Mouse (Mus musculus) cerebral cortex, adult 2 months (tissue): ENCODE results near the gene 4930404N11Rik.

Source experiments
- WGBS: fragments of 180-500 bp; shearing (Covaris S2); methylation state at CpG from one replicate; pipeline ENCODE4 v1.1.7; 2018; 5-methylcytosine and 5-hydroxymethylcytosine counted together

Gene 4930404N11Rik

DNA sequence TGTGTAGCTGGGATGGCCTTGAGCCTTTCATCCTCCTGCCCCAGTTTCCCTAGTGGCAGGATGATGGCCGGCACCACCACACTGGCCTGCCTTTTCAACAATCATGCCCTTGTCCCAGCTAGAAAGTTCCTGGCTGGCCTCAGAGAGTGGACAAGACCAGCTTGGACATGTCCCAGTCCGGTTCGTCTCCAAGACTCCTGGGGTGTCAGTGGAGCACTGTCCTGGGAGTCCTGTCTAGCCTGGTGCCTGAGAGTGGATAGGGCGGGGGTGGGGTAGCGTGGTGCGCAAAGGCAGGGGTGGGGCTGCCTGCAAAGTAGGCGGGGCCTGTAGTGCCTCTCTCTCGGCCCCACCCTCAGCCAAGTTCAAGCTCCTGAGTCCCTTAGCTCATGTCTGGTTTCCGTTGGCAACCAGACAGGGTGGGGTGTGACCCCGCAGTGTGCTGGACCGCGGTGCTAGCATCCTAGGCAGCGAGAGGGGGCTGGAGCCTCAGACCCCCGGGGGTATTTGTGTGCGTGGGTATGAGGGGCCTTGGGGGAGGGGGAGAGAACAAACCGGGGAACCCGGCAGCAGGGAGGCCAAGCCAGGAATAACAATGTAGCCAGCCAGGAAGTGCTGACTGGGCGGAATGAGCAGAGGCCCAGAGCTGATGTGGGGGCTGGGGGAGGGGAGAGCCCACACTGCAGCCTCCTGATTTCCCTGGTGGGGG lies 36.1 kb upstream of the 4930404N11Rik start:
- WGBS = 12% methylated on average over 18 of the region's 18 CpGs

DNA sequence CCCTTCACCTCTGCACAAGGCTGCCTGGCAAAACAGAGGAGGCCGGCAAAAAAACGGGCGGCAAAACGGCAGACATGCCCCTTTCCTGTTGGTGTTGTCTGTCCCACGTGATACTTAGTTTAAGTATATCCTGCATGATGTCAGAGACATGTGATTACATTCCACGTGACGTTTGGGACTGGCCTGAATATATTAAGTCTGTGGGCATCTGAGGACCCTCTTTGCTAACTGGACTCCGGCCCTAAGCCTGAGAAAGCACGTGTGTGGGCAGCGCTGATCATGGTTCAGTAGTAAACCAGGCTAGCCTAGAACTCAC lies 35.5 kb upstream of the 4930404N11Rik start:
- 29% methylated on average over 10 of the region's 10 CpGs for WGBS

DNA sequence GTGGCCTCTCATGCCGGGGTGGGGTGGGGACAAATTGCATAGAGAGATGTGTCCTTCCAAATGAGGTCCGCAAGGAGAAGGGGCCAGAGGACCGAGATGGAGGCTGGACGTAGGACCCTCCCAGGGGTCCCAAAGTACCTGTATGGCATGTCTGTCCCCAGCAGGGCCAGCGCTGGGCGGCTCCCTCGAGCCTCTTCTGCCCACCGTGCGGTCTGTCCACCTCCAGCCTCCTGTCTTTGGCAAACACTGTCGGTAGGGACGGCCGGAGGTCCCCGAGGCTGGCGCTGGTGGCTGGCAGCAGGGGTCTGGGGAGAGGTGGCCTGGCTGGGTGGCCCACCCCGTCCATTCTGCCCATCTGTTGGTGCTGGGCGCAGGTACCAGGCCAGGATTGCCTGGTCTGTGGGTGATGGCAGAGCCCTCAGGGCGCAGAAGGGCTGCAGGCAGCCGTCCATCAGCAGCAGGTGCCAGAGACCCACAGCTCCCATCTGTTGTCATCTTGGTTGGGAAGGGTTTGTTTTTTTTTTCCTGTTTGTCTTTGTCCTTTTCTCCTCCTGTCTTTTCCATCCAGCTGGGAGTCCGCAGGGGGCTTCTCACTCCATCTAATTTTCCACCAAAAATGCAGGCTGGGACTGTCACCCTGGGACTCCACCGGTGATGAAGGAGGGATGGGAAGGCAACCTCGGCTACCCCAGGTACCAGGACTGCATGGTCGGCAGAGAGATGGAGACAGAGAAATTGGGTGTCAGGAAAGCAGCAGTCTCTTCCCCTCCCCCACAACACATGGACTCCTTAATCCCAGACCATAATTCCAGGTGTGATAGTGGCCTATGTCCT lies 35.0 kb upstream of the 4930404N11Rik start:
- WGBS = 56% methylated on average over 22 of the region's 22 CpGs

DNA sequence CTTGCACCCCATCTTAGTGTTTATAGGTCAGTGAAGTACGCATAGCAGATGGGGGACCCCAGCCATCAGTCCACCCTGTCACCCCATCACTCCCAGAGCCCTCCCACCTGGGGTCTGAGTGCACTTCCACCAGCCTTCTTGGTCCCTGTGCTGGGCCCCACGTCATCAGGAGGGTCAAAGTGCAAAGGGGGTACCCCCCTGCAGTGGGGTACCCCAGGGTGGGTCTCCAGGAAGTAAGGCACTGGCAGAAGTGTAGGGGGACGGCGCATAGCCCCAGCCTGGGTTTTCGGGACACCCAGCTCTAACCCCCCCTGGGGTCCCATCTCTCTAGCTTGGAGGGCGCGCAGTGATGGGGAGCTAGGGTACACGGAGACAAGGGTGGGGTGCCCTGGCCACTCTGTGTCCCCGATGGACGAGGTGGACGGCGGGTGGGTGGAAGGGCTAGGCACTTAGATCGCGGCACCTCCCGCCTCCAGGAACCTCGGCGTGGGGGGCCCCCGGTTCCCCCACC lies 34.2 kb upstream of the 4930404N11Rik start:
- 82% methylated on average over 18 of the region's 18 CpGs for WGBS

DNA sequence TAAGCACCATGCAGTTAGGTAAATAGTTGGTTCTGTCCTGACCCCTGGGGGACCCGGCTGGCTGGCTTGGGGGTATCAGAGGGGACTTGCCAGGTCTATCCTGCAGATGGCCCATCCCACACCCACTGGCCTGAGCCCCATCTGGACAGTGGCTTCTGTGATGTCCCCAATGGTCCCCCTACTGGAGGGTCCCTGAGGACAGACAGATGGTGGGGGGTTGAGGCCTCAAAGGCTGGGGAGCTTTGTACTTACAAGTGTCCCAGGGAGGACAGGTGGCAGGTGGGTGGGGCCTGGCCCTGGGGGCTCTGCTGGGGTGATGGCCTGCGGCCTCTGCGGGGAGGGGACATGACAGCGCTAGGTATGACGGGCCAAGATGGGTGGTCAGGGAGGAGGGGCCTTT lies 33.7 kb upstream of the 4930404N11Rik start:
- 84% methylated on average over 5 of the region's 5 CpGs for WGBS

DNA sequence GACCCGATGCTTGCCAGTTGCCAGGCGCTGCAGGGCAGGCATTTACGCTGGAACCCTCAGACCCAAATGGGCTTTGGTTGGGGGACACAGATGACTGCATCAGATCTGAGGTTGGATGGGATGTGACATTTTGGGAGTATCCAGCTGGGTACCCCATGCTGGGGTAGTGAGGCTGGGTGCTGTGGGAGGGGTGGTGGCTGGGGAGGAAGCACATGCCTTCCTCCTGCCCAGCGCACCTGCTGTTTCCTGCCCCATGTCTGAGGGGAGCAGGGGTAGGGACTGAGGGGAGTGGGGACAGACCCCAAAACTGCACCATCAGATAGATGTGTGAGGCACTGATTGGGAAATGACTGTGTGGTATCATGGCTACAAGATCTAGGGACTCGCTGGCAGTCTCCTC lies 31.1 kb upstream of the 4930404N11Rik start:
- 72% methylated on average over 5 of the region's 5 CpGs for WGBS

DNA sequence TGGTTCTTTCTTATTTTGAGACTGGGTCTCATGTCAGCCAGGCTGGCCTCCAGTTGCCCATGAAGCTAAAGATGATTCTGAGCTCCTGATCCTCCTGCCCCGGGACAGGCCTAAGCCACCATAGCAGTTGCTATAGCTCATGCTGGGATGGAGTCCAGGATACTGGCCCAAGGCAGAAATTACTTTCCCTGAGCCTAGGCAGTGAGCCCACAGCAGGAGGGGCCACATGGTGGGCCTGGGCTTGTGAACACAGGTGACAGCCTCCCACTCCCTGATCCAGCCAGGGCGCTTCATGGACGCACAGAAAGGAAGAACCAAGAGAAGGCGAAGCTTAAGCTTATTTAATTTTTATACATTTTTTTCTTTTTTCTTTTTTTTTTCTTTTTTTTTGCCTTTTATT lies 30.2 kb upstream of the 4930404N11Rik start:
- WGBS = 70% methylated on average over 4 of the region's 4 CpGs

DNA sequence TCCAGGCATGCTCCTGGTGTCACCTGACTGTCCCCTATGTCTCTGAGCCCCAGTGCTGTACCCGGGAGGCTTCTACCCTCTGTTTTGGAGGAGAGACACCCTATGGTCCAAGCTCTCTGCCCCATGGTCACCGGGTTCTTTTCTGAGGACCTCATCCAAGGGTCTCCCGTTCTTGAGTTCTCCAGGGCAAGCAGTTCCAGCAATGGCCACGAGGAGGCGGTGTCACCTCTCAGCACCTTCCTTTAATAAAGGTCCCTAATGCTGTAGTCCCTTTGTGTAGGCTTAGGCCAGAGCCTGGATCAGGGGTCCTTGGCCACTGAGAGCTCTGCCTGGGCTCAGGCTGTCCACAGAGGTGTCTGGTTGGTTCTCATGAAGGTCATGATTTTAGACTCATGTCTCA lies 29.5 kb upstream of the 4930404N11Rik start:
- 19% methylated on average over 5 of the region's 5 CpGs for WGBS

DNA sequence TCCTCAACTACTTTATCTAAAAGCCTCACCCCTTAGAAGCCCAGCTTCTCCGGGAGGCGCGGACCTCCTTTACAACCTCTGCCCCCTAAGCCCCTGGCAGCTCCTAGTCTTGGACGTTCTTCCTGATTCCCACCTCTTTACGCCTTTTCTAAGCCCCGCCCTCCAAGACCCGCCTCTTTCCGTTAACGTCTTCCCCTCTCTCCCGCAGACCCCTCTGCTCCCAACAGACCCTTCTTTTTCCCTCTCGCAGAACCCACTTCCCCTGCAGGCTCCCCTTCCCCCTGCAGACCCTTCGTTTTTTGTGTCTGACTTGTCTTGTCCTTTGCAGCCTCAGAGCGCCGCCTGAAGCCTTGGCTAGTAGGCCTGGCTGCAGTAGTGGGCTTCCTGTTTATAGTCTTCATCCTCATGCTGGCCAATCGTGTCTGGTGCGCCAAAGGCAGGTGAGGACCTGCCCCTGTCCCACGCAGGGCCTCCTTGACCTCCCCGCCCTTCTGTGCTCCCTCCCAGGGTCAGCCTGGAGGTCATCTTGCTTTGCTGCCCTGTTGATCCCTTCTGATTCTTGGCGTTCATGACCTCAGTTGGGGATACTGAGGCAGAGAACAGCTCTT lies 27.9 kb upstream of the 4930404N11Rik start:
- WGBS = 17% methylated on average over 19 of the region's 19 CpGs

DNA sequence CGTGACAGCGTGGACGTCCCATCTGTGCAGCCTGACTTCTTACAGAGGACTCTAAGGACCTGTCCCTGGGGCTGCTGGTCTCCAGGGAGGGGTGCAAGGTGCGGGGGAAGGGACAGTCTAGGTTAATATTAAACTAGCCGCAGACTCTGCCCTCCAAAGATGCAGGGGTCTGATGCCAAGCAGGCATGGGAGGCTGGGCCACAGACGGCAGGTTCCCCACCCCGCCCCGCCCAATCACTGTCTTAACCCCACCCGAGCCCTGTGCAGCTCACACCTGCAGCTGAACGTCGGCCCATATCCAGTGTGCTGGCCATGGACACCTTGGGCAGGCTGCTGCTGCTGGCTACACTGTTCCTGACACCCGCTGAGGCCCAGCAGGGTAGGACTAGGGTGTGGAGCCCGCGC lies 27.2 kb upstream of the 4930404N11Rik start, which contains the start of gene Smim24:
TSS of gene Smim24 (plus strand) at position 271 of the 405 bp plus-strand sequence.
- 67% methylated on average over 14 of the region's 14 CpGs for WGBS

DNA sequence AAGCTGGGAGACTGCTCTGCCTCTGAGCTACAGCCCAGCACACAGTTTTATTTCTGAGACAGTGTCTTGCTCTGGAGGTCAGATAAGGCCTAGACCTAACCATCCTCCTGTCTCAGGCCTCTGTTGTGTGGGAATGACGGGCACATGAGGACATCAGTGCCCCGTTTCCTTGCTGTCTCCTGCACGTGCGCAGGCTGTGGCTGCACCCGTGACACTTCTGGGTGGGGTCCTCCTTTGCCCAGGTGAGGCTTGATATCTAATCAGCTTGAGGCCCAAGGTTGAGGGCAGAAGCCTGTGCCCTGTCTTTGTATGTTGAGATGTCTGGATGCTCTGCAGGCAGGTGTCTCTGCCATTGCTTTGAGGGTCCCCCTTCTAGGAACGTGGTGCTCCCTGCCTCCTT lies 26.7 kb upstream of the 4930404N11Rik start:
- WGBS = 87% methylated on average over 6 of the region's 6 CpGs

DNA sequence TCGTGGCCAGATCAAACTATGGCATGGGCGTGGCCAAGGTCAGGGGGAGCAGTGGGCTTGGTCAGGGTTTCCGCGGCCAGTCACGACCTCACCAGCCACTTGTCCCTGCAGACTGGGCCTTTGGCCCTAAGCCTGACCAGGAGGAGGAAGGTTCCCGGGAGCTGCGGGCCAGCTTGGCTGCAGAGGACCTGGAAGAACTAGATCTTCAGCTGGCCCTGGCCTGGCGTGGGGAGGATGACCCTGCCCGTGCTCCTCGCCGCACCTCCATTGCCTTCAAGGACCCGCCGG lies 25.0 kb upstream of the 4930404N11Rik start:
- 92% methylated on average over 13 of the region's 13 CpGs for WGBS

DNA sequence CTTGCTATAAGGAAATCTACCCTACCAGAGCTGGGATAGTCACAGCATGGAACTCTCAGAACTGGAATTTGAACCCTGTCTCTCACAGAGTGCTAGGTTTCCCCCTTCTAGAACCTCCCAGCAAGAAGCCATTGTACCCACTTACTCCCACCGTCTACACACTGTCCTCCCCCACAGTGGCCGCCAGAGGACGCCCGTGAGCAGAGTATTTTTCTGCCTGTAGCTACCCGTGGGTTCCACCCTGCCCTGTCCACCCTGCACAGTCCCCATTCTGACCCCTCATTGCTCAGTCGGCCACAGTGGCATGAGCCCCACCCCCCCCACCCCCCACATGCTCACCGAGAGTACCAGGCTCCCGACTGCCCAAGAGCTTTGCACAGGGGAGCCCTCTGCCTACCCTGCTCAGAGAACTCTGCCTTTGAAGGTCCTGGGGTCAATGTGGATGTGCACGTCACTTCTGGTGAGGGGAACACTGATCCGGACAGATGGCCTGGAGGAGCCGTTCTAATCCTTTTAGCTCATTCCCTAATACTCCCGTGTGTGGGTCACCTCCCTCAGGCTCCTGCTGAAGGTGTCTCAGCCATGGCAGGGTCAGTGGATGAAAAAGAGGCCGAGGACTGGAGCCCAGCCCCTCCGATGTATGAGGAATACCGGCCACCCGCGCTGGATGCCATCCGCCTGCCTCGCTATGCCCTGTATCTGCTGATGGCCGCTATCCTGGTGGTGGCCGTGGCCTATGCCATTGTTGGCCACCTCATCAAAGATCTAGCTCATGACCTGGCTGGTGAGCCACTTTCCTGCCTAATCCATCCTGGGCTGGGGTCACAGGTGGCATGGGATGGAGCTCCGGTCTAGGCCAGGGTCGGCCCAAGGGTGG lies 24.4 kb upstream of the 4930404N11Rik start:
- 59% methylated on average over 23 of the region's 23 CpGs for WGBS

DNA sequence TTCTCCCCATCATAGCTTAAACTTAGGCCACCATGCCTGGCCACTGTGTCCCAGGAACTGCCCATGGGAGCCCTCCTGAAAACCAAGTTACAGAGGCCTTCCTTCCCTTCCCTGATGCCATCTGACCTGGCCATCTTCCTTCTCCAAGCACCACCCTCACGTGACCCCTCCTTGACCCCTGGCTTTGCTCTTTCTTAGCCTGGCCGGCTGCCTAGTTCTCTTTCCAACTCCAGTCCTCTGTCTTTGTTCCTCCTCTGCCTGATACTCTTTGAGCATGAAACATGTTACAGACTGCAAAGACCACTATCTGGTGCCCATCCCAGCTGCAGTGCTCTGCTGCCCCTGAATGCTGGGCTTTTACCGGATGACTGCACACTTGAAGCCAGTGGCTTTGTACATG lies 23.8 kb upstream of the 4930404N11Rik start:
- WGBS = 53% methylated on average over 3 of the region's 3 CpGs

DNA sequence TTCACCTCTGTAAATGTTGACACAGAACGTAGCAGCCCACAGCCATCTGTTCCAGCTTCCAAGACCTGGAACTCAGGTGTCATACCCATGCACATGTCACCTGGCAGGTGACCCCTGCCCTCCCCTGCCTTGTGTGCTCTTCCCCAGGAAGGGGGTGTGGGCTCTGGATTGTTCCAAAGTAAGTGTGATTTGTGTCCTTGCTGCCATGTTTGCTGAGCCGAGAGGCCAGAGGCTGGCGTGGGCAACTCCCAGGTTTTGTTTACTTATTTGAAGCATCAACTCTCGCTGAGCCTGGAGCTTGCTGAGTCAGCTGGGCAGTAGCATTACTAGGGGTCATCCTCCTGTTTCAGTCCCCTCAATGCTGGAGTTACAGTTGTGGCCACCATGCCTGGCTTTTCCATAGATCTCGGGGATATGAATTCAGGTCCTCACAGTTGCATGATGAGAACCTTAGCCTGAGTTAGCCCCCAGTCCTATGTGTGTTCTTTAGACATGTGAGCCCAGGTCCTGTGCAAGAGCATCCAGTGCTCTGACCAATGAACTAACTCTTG lies 23.0 kb upstream of the 4930404N11Rik start, which contains the start of gene Gm48552:
TSS of gene Gm48552 (plus strand) at position 501 of the 551 bp plus-strand sequence.
- WGBS = 72% methylated on average over 5 of the region's 5 CpGs

DNA sequence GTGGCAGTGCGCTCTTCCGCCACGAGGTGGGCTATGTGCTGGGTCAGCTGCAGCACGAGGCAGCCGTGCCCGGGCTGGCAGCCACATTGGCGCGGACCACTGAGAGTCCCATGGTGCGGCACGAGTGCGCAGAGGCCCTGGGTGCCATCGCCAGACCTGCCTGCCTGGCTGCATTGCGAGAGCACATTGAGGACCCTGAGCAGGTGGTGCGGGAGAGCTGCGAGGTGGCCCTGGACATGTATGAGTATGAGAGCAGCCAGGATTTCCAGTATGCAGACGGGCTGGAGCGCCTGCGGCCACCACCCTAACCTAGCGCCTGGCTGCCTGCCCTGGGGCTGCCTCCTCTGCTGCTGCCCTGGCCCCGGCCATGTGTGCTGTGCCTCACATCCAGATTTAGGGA lies 22.1 kb upstream of the 4930404N11Rik start:
- WGBS = 89% methylated on average over 20 of the region's 20 CpGs

DNA sequence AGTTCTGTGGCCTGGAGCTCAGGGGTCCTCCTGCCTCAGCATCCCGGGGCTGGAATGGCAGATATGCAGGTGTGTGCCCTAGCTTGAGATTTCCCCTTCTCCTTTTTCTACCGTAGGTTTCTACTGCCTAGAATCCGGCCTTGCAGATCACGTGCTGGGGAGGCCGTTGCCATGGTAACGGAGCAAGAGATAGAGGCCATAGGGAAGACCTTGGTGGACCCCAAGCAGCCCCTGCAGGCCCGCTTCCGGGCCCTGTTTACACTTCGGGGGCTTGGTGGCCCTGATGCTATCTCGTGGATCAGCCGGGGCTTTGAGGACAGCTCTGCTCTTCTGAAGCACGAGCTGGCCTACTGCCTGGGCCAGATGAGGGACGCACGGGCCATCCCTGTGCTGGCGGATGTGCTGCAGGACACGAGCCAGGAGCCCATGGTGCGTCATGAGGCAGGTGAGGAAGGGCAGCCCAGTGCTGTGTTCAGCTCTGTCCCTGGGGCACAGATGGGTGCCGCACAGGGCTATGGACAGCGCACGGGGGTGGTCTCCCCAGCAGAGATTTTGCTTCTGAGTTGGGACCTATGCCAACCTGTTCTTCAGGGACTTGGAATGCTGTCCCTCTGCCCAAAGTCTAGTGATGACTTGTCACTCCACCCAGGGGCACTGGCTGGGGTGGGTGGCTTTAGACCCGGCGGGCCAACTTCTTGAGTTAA lies 20.1 kb upstream of the 4930404N11Rik start:
- WGBS = 73% methylated on average over 22 of the region's 22 CpGs

DNA sequence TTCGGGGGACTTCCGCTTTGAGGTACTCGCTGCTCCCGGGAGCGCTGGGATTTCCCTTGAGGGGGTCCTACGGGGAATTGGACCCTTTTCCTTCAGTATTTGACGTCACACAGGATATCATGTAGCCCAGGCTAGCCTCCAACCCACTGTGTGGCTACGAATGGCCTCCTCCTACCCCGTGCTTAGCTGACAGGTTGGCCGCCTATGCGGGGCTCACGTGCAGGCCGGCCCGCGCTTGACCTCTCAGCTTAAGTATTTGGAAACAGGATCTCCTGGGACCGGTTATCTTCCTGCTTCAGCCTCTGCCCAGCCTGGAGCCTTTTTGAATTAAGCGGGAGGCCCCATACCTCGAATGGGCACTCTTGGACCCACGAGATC lies 19.0 kb upstream of the 4930404N11Rik start:
- WGBS = under 1% methylated on average over 19 of the region's 19 CpGs

DNA sequence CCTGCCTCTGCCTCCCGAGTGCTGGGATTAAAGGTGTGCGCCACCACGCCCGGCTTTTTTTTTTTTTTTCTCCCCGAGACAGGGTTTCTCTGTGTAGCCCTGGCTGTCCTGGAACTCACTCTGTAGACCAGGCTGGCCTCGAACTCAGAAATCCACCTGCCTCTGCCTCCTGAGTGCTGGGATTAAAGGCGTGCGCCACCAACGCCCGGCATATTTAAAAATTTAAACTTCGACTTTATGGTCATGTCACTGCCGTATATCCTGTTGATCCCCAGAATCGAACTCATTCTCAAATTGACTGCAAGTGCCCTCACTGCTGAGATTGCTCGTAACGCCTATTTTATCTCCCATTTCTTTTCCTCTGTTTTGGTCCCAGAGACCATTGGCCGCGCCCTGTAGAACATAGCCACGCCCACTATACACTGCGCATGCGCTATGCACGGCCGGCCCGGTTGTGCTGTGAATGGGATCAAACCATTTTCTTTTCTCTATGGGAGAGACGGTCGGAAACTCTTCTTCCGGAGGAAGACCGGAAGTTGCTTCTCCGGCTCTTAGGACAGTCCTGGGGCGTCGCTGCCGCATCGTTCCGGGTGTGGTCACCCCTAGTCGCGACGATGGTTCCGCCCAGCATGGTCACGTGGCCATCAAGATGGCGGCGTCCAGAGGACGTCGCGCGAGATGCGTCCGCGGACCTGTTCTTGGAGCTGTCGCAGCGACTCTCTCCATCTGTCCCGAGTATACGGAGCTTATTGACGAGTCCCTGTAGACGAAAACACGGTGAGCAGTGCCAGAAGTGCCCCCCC lies 18.4 kb upstream of the 4930404N11Rik start, which contains the start of the genes Dohh and Gm48551:
TSS of gene Dohh (plus strand) at position 627 of the 803 bp plus-strand sequence.
TSS of gene Gm48551 (plus strand) at position 665 of the 803 bp plus-strand sequence.
- 7% methylated on average over 53 of the region's 54 CpGs for WGBS

DNA sequence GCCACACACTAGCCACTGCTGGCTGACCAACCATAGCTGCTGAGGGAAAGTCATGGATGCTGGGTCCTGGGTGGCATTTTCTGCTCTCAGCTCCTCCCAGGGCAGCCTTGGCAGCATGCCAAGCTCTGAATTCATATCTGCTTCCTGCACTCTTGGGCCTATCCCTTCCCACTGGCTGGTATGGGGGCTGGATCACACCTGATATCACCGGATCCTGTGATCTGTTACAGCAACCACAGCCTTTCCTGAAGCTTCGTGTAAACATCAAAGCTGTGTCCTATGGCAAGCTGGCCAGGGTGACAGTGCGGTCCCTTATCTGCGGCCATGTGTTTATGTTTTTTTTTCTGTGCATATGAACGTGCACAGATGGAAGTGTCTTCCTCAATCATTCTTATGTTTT lies 16.4 kb upstream of the 4930404N11Rik start:
- 73% methylated on average over 5 of the region's 5 CpGs for WGBS
